Mouse (Mus musculus) hindbrain, embryonic 10.5 days (tissue): ENCODE results near the gene Tkfc. TPM values are rescaled to one million over a fixed set of nuclear protein-coding genes. Genes with fewer than 3 reads are reported as not detected.
"Not testable (repeated sequence)": the region's sequence is repeated elsewhere in the genome, so short reads cannot be mapped to it uniquely, and the experiment has no call there.

Experiments used
- DNase-seq: peaks from one replicate; pipeline ENCODE4 v3.0.0-alpha.2; 2017; ENCODE audit warnings: low spot score
- H3K27ac ChIP-seq: fragments of 300-500 bp; sonication (generic); 2 replicates; pipeline ENCODE4 v1.5.1; 2016; ENCODE audit warnings: mild to moderate bottlenecking, moderate library complexity
- H3K27me3 ChIP-seq: fragments of 300-500 bp; sonication (generic); 2 replicates; pipeline ENCODE4 v1.6.1; 2016; ENCODE audit warnings: mild to moderate bottlenecking; ENCODE audit not compliant: poor library complexity, insufficient read depth, severe bottlenecking
- H3K36me3 ChIP-seq: fragments of 300-500 bp; sonication (generic); 2 replicates; pipeline ENCODE4 v1.6.1; 2016; ENCODE audit warnings: mild to moderate bottlenecking, moderate library complexity
- H3K4me1 ChIP-seq: fragments of 300-500 bp; sonication (generic); replicated peaks from 2 replicates; pipeline ENCODE4 v1.6.1; 2016; ENCODE audit warnings: mild to moderate bottlenecking
- H3K4me3 ChIP-seq: fragments of 300-500 bp; sonication (generic); 2 replicates; pipeline ENCODE4 v1.5.1; 2016; ENCODE audit warnings: mild to moderate bottlenecking, moderate library complexity
- H3K9me3 ChIP-seq: fragments of 300-500 bp; sonication (generic); 2 replicates; pipeline ENCODE4 v1.6.1; 2016; ENCODE audit warnings: mild to moderate bottlenecking, moderate library complexity
- WGBS: fragments of 180-500 bp; shearing (Covaris S2); methylation state at CpG from one replicate; pipeline ENCODE4 v1.1.7; 2016; 5-methylcytosine and 5-hydroxymethylcytosine counted together
- polyA plus RNA-seq: library from polyadenylated mRNA; unstranded; fragments of >200 nt; fragmentation: Nextera tagmentation; extraction: Ambion mirVana; gene quantifications from 2 replicates; pipeline ENCODE4 v1.2.1, GENCODE M21; 2016

Gene Tkfc
- polyA plus RNA-seq, 1 experiment from 2014 or later = 21.6 TPM

DNA sequence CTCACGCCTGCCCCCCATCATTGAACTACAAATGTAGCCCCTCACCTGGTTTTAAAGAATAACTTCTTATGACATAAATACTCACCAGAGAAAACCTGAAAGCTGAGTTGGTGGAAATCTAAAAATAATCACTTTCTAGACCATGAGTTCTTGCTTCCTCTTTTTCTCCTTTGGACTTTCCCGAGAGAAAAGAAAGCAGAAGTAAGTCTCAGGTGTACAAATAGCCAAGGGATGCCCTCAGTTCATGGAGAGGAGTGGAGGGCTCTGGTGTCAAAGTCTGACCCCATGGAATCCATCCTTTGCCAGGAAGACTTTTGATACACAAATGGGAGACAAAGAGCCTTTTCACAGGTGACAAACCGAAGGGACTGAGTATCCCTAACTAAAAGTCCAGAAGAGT, 24.7 kb downstream of the Tkfc start:
- H3K9me3 ChIP-seq = no peaks in the 10 kb centered on the region
- 84% methylated on average over 3 of the region's 3 CpGs for WGBS
- no peak for DNase-seq
- peaks cover 10% of the 10 kb centered on the region for H3K36me3 ChIP-seq
- H3K4me1 ChIP-seq = peaks cover 21% of the 10 kb centered on the region
- H3K4me3 ChIP-seq = no peak overlapping the region
- H3K27ac ChIP-seq = no peak overlapping the region
- H3K27me3 ChIP-seq = no peaks in the 10 kb centered on the region

DNA sequence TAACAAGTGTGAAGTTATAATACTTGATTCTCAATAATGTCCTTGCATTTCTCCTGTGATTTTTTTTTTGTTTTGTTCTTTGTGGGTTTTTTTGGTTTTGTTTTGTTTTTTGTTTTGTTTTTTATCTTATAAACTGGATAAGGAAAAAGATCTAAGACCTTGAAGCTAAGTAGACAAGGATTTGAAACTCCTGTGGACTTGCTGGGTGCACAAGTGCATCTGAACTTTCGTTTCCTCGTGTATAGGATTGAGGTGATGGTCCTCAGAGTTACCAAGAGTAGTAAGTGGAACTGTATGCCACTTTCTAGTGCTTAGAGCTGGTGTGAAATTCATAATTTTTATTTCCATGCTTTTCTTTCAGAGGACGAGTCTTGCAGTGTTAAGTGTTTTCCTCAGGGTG, 25.4 kb downstream of the Tkfc start:
- 87% methylated on average over 3 of the region's 3 CpGs for WGBS
- Histone ChIP-seq H3K36me3 (peaks cover 11% of the 10 kb centered on the region), H3K27ac (no peak overlapping the region), H3K4me1 (peaks cover 26% of the 10 kb centered on the region), H3K4me3 (no peak overlapping the region), H3K9me3 (no peaks in the 10 kb centered on the region), H3K27me3 (no peaks in the 10 kb centered on the region)
- no peak for DNase-seq

- peak; percentile 94 for DNase-seq
- WGBS = under 1% methylated on average over 44 of the region's 44 CpGs
- Histone ChIP-seq H3K9me3 (no peaks in the 10 kb centered on the region), H3K4me1 (peaks cover 26% of the 10 kb centered on the region), H3K27me3 (no peaks in the 10 kb centered on the region), H3K36me3 (peaks cover 32% of the 10 kb centered on the region), H3K27ac (peak within 1 kb of the TSS; percentile 96), H3K4me3 (peak within 1 kb of the TSS; percentile 76)
Measured at GRCm38 (mm10) chr19:10576690-10577561, 28.5 kb downstream of the Tkfc start, which contains the start of the genes Cyb561a3 and Tmem138. Cyb561a3 (plus strand) TSS chr19:10577172. Tmem138 (minus strand) TSS chr19:10577362.

DNA sequence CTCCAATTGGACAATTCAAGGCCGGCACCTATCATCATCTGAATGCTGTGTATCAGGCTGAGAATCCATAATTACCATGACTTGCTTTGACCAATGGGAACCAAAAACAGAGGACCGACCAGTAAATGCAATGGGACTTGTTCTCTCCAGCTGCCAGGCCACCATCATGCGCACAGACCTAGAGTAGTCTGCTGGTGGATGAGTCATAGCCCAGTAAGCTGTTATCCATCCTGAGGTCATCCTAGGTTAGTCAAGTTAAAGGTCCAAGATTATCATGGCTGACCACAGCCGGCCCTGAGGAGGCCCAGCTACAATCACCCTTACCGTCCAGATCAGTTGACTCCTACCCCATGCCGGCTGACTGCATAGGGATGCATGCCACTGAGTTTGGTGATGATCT, 35.8 kb downstream of the Tkfc start:
- H3K27me3 ChIP-seq = no peaks in the 10 kb centered on the region
- no peaks in the 10 kb centered on the region for H3K4me1 ChIP-seq
- H3K9me3 ChIP-seq = no peaks in the 10 kb centered on the region
- H3K4me3 ChIP-seq = no peak overlapping the region
- DNase-seq = no peak
- 94% methylated on average over 6 of the region's 6 CpGs for WGBS
- H3K27ac ChIP-seq = no peak overlapping the region
- H3K36me3 ChIP-seq = peaks cover 62% of the 10 kb centered on the region

DNA sequence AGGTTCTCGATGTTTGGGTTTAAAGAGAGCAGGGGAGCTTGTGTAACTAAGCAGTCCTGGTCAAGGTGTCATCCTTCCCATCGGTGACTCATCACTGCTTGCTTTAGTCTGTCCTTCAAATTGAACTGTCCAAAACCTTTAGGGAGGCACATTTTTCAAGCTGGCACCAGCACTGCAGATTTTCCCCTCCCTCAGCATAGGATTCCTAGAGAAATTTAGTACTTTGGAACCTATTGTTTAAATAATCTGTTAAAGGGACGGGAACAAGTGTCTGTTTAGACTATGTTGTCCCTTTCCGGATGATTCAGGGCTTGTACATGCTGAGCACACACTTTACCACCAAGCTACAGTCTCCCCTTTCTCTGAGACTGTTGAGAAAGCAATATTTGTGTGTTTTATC, 40.2 kb downstream of the Tkfc start:
- H3K27ac ChIP-seq = no peak overlapping the region
- H3K27me3 ChIP-seq = no peaks in the 10 kb centered on the region
- DNase-seq = no peak
- peaks cover 7% of the 10 kb centered on the region for H3K4me1 ChIP-seq
- WGBS = 83% methylated on average over 4 of the region's 4 CpGs
- H3K36me3 ChIP-seq = peaks cover 21% of the 10 kb centered on the region
- no peak overlapping the region for H3K4me3 ChIP-seq
- no peaks in the 10 kb centered on the region for H3K9me3 ChIP-seq

GRCm38 (mm10) chr19:10564278-10564677, 41.2 kb downstream of the Tkfc start:
- H3K27ac ChIP-seq = no peak overlapping the region
- WGBS = 83% methylated on average over 6 of the region's 6 CpGs

GRCm38 (mm10) chr19:10562351-10562750, 43.1 kb downstream of the Tkfc start:
- DNase-seq = no peak
- no peak overlapping the region for H3K27ac ChIP-seq
- peaks cover 7% of the 10 kb centered on the region for H3K4me1 ChIP-seq
- no peaks in the 10 kb centered on the region for H3K9me3 ChIP-seq
- 45% methylated on average over 5 of the region's 5 CpGs for WGBS
- H3K4me3 ChIP-seq = no peak overlapping the region
- H3K36me3 ChIP-seq = no peaks in the 10 kb centered on the region; the same call in 1 of the 2 replicates
- no peaks in the 10 kb centered on the region for H3K27me3 ChIP-seq

More at GRCm38 (mm10) chr19:10564278-10564677, 41.2 kb downstream of the Tkfc start:
- Histone ChIP-seq H3K9me3 (no peaks in the 10 kb centered on the region), H3K4me3 (no peak overlapping the region), H3K4me1 (peaks cover 7% of the 10 kb centered on the region), H3K27me3 (no peaks in the 10 kb centered on the region), H3K36me3 (peaks cover 12% of the 10 kb centered on the region)
- DNase-seq = no peak

DNA sequence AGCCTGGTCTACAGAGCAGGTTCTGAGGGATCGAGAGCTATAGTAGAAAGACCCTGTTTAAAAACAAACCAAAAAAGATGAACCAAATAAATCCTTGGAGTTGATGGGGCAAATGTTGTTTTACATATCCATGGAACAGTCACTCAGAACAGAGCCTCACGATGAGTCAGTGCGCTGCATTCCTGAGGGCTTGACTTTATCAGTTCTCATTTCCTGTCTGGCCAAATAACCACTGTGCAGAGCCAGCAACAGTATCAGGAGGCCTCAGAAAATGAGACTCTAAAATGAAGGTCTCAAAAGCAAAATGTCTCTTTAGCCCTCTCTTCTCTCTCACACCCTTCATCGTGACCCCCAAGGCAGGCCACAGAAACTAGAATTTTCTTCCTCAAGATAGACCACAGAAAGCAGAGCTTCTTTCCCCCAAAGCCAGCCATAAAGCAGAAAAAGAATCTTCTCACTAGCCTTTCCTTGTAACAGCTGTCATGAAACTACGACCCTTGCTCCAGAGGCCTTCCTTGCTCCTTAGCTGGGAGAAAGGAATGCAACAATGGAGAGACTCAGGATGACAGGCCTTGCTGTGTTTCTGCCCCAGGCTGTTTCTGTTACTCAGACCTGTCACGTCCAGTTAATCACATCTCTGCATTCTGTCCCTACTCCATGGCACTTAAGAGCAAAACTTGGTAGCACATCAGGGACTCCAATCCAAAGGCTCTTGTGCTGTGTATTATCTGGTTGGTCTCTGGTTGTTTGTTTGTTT, 43.7 kb downstream of the Tkfc start:
- H3K27ac ChIP-seq = no peak overlapping the region
- no peaks in the 10 kb centered on the region for H3K36me3 ChIP-seq
- DNase-seq = peak; percentile 17
- WGBS = 65% methylated on average over 6 of the region's 6 CpGs
- H3K9me3 ChIP-seq = no peaks in the 10 kb centered on the region
- H3K4me1 ChIP-seq = peaks cover 7% of the 10 kb centered on the region
- H3K4me3 ChIP-seq = no peak overlapping the region
- no peaks in the 10 kb centered on the region for H3K27me3 ChIP-seq

GRCm38 (mm10) chr19:10560108-10560507, 45.3 kb downstream of the Tkfc start:
- H3K27ac ChIP-seq = no peak overlapping the region
- no peak overlapping the region for H3K4me3 ChIP-seq
- peaks cover 20% of the 10 kb centered on the region for H3K4me1 ChIP-seq
- H3K36me3 ChIP-seq = no peaks in the 10 kb centered on the region
- H3K27me3 ChIP-seq = no peaks in the 10 kb centered on the region
- H3K9me3 ChIP-seq = no peaks in the 10 kb centered on the region
- WGBS = 40% methylated on average over 5 of the region's 5 CpGs
- no peak for DNase-seq

GRCm38 (mm10) chr19:10557837-10558375, 47.5 kb downstream of the Tkfc start:
- not testable (repeated sequence) for H3K27me3 ChIP-seq, DNase-seq, H3K4me3 ChIP-seq, H3K27ac ChIP-seq, H3K36me3 ChIP-seq, H3K9me3 ChIP-seq
- peaks cover 28% of the 10 kb centered on the region for H3K4me1 ChIP-seq
- 79% methylated on average over 4 of the region's 4 CpGs for WGBS

- WGBS = 76% methylated on average over 2 of the region's 2 CpGs
- no peak for DNase-seq
- Histone ChIP-seq H3K36me3 (peaks cover 13% of the 10 kb centered on the region), H3K27ac (no peak overlapping the region), H3K27me3 (no peaks in the 10 kb centered on the region), H3K4me1 (peaks cover 28% of the 10 kb centered on the region), H3K9me3 (no peaks in the 10 kb centered on the region), H3K4me3 (no peak overlapping the region)
Measured at GRCm38 (mm10) chr19:10557430-10557829, 48.0 kb downstream of the Tkfc start.

DNA sequence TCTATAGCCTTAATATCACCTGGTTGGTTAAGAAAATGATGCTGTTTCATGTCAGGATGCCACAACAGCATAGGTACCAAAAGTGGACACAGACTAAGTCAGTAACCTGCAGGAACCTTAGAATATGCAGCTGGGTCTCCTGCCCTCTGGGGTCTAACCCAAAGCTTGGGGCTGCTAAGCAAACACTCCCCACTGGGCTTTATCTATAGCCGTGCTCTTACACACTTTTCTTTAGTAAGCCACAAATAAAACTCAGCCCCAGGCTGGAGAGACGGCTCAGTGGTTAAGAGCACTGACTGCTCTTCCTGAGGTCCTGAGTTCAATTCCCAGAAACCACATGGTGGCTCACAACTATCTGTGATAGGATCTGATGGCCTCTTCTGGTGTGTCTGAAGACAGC, 48.5 kb downstream of the Tkfc start:
- Histone ChIP-seq H3K4me3 (no peak overlapping the region; the same call in 1 of the 2 replicates), H3K4me1 (peaks cover 26% of the 10 kb centered on the region), H3K27me3 (no peaks in the 10 kb centered on the region), H3K36me3 (peaks cover 17% of the 10 kb centered on the region), H3K27ac (no peak overlapping the region), H3K9me3 (no peaks in the 10 kb centered on the region)
- DNase-seq = no peak
- 68% methylated on average over 2 of the region's 2 CpGs for WGBS
